Mouse (Mus musculus) olfactory bulb, adult 2 months (tissue): ENCODE measurements around the gene Vps8.

ENCODE experiments used
- CTCF ChIP-seq: fragments of 200-500 bp; IDR thresholded peaks from 2 replicates; pipeline ENCODE4 v1.5.1; 2012; ENCODE audit warnings: low read depth, mild to moderate bottlenecking, low read length, moderate library complexity; ENCODE audit not compliant: insufficient read depth
- POLR2A ChIP-seq: fragments of 200-500 bp; IDR thresholded peaks from 2 replicates; pipeline ENCODE4 v1.6.1; 2012; ENCODE audit warnings: mild to moderate bottlenecking, low read depth, low read length, moderate library complexity; ENCODE audit not compliant: insufficient read depth

DNA sequence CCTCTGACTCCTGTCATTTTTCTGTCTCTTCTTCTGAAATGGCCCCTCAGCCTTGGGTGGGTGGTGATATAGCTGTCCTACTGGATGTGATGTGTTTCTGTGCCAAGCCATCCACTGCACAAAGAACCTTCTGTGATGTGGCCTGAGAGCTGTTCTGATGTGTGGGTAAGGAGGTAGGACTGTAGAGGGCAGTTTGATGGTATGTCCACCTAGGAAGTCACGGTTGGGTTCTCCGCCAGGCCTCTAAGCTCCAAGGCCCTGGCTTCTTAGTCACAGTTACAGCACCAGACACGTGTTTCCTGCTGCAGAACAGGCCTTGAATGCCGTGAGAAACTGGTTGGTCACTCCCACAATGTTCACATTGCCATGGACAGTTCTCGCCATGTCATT lies 184.7 kb downstream of the Vps8 start:
- TF ChIP-seq CTCF (no peak), POLR2A (no peak)
